Mouse (Mus musculus) midbrain, embryonic 12.5 days (tissue): Measurements from ENCODE around the gene Nek11. TPM values are rescaled to one million over a fixed set of nuclear protein-coding genes. Genes with fewer than 3 reads are reported as not detected.

ENCODE experiments used
- ATAC-seq: fragments of 200-750 bp; cut with Nextera tagmentation; 2 replicates; pipeline ENCODE4 v1.8.0; 2017; ENCODE audit warnings: low read depth, moderate TSS enrichment, moderate library complexity; ENCODE audit not compliant: low FRiP score
- H3K27ac ChIP-seq: fragments of 300-500 bp; sonication (generic); replicated peaks from 2 replicates; pipeline ENCODE4 v1.5.1; 2016; ENCODE audit warnings: mild to moderate bottlenecking
- H3K27me3 ChIP-seq: fragments of 300-500 bp; sonication (generic); 2 replicates; pipeline ENCODE4 v1.6.1; 2016; ENCODE audit warnings: mild to moderate bottlenecking
- H3K36me3 ChIP-seq: fragments of 300-500 bp; sonication (generic); 2 replicates; pipeline ENCODE4 v1.6.1; 2016
- H3K4me1 ChIP-seq: fragments of 300-500 bp; sonication (generic); 2 replicates; pipeline ENCODE4 v1.6.1; 2016
- H3K4me2 ChIP-seq: fragments of 300-500 bp; sonication (generic); replicated peaks from 2 replicates; pipeline ENCODE4 v1.6.1; 2016; ENCODE audit warnings: mild to moderate bottlenecking, moderate library complexity
- H3K4me3 ChIP-seq: fragments of 300-500 bp; sonication (generic); 2 replicates; pipeline ENCODE4 v1.5.1; 2016; ENCODE audit warnings: mild to moderate bottlenecking
- H3K9ac ChIP-seq: fragments of 300-500 bp; sonication (generic); replicated peaks from 2 replicates; pipeline ENCODE4 v1.6.1; 2016; ENCODE audit warnings: mild to moderate bottlenecking, moderate library complexity
- H3K9me3 ChIP-seq: fragments of 300-500 bp; sonication (generic); 2 replicates; pipeline ENCODE4 v1.6.1; 2016; ENCODE audit warnings: mild to moderate bottlenecking
- WGBS: fragments of 180-500 bp; shearing (Covaris S2); methylation state at CpG from one replicate; pipeline ENCODE4 v1.1.7; 2016; 5-methylcytosine and 5-hydroxymethylcytosine counted together
- polyA plus RNA-seq: library from polyadenylated mRNA; unstranded; fragments of >200 nt; fragmentation: Nextera tagmentation; extraction: Ambion mirVana; gene quantifications from 2 replicates; pipeline ENCODE4 v1.2.1, GENCODE M21; 2016

The Nek11 gene
- polyA plus RNA-seq, 1 experiment from 2014 or later, result 1.2 TPM

DNA sequence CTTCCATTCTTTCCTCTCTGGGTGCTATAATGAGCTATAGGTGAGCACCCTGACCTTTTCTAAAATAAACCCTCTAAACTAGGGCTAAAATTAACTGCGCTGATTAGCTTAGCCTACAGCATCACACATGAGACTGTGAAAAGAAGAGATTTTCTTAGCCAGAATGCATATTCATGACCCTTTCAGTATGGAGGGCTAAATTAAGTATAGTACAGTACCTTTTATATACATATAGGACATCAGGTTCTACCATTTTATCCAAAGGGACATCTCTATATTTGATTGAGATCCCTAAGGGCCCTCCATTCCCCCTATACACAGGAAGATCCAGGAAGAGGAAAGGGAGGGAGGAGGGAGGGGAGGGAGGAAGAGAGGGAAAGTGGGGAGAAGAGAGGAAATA is 141.2 kb downstream of the Nek11 start:
- no peaks in the 10 kb centered on the region for H3K27me3 ChIP-seq
- WGBS, result 79% methylated on average over 1 of the region's 1 CpGs
- H3K9ac ChIP-seq, result no peak overlapping the region
- no peak for ATAC-seq
- no peaks in the 10 kb centered on the region for H3K4me1 ChIP-seq
- no peaks in the 10 kb centered on the region for H3K9me3 ChIP-seq
- no peak overlapping the region for H3K27ac ChIP-seq
- H3K36me3 ChIP-seq, result no peaks in the 10 kb centered on the region
- H3K4me2 ChIP-seq, result no peak overlapping the region
- no peak overlapping the region for H3K4me3 ChIP-seq

DNA sequence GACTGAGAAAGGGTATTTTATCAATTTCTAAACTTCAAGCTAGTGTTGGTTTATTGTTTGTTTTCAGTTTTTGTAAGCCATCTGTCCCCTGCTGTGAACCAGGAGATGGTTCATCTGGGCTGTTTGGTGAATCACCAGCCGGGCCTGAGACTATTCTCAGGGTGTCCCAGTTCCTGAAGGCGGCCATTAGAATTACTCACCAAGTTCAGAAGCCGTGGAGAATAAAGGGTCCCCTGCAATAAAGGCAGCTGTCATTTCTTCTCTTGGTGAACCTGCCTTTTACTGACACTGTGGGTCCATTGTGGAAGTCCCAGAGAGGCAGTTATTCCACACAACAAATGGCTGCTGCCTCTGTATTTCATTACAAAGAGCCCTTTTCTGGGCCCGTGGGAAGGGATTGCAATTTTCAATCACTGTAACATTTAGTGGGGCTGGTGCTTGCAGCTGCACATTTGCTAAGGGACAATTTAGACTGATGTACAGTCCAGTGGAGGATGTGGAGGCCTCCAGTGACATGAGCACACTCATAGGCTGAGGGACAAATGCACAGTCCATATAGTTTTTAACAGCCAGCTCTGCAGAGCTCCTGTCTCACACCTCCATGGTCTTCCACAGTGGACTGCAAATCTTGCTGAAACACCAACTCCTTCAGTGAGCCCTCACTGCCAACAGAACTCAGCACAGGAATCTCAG is 142.8 kb downstream of the Nek11 start:
- H3K9ac ChIP-seq, result no peak overlapping the region
- no peaks in the 10 kb centered on the region for H3K4me1 ChIP-seq
- WGBS, result 69% methylated on average over 4 of the region's 4 CpGs
- no peak overlapping the region for H3K4me2 ChIP-seq
- H3K27ac ChIP-seq, result no peak overlapping the region
- H3K27me3 ChIP-seq, result no peaks in the 10 kb centered on the region
- no peaks in the 10 kb centered on the region for H3K36me3 ChIP-seq
- no peak overlapping the region for H3K4me3 ChIP-seq
- no peaks in the 10 kb centered on the region for H3K9me3 ChIP-seq
- ATAC-seq, result no peak

DNA sequence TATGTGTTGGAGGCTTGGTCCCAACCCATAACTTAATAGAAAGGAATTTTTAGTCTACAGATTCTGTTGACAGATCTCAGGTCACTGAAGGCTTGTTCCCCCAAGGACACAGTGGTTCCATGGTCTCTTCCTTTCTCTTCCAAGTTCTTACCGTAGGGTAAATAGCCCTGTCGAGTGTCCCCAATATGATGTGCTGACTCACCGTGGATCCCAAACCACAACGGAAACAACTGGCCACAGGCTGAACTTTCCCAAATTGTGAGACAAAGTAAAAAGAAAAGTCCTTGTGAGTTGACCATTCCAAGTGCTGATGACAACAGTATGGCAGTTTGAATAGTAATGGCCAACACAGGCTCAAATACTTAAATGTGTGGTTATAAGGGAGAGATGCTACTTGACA is 144.1 kb downstream of the Nek11 start:
- WGBS, result 98% methylated on average over 4 of the region's 4 CpGs
- H3K4me3 ChIP-seq, result no peak overlapping the region
- H3K27me3 ChIP-seq, result no peaks in the 10 kb centered on the region
- no peak overlapping the region for H3K27ac ChIP-seq
- H3K9me3 ChIP-seq, result no peaks in the 10 kb centered on the region
- no peak overlapping the region for H3K9ac ChIP-seq
- no peak for ATAC-seq
- no peaks in the 10 kb centered on the region for H3K36me3 ChIP-seq
- no peak overlapping the region for H3K4me2 ChIP-seq
- H3K4me1 ChIP-seq, result no peaks in the 10 kb centered on the region

DNA sequence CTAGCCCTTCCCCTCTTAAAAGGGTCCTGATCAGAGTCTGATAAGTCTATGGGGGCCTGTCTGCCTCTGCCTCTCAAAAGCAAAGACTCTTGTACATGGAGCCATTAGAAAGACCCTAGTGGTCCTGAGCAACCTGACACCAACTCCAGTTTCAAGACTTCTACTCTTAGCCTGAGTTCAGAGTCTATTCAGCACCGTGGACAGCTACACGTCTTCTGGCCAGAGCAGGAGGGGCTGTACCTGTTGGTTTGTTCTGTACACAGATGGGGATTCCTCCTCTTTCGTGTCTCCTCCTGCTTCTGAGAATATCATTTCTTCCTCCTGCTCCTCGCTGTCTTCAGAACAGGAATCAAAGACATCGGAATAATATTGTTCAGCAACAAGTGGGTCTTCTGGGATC is 151.3 kb downstream of the Nek11 start:
- no peaks in the 10 kb centered on the region for H3K4me1 ChIP-seq

DNA sequence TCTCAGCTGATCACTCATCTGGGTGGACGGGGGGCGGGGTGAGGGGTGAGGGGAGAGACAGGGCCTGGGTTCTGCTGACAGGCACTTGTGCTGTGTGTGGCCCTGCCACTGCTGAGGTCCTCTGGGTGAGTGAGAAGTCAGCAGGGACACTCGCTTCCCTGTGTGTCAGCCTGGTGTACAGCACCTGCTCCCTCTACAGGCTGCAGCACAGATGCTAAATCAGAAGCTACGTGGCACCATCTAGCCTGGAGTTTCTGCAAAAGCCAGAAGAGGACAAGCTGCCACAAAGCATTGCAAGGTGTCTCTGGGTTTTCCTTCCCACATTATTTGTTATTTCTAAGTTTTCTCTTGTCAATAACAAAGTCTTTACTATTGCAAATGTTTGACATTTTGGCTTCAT is 180.9 kb downstream of the Nek11 start:
- no peak overlapping the region for H3K27ac ChIP-seq
- whole genome bisulfite sequencing, result 62% methylated on average over 4 of the region's 4 CpGs
- no peak overlapping the region for H3K9ac ChIP-seq
- H3K4me2 ChIP-seq, result no peak overlapping the region
- H3K4me1 ChIP-seq, result no peaks in the 10 kb centered on the region
- no peaks in the 10 kb centered on the region for H3K9me3 ChIP-seq
- H3K36me3 ChIP-seq, result no peaks in the 10 kb centered on the region
- no peaks in the 10 kb centered on the region for H3K27me3 ChIP-seq
- ATAC-seq, result no peak
- H3K4me3 ChIP-seq, result no peak overlapping the region

More for the DNA sequence above, 151.3 kb downstream of the Nek11 start:
- 39% methylated on average over 5 of the region's 5 CpGs for WGBS
- H3K9ac ChIP-seq, result no peak overlapping the region
- ATAC-seq, result no peak
- no peaks in the 10 kb centered on the region for H3K27me3 ChIP-seq
- no peak overlapping the region for H3K4me3 ChIP-seq
- H3K36me3 ChIP-seq, result no peaks in the 10 kb centered on the region
- no peak overlapping the region for H3K4me2 ChIP-seq
- no peak overlapping the region for H3K27ac ChIP-seq
- no peaks in the 10 kb centered on the region for H3K9me3 ChIP-seq

DNA sequence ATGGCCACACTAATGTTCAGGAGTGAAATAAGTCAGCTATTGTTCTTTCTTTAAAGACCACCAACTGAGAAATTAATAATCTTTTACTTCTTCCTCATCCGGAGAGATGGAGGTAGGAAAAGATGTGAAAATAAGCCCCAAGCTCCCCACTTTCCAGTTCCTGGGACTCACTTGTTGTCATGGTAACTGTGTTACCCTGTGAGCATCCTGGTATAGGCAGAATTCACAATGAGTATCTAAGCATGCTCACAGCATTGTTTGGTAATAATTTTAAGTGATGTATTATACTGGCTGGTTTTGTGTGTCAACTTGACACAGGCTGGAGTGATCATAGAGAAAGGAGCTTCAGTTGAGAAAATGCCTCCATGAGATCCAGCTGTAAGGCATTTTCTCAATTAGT is 195.0 kb downstream of the Nek11 start:
- H3K4me2 ChIP-seq, result no peak overlapping the region
- H3K36me3 ChIP-seq, result no peaks in the 10 kb centered on the region
- no peak overlapping the region for H3K4me3 ChIP-seq
- H3K27ac ChIP-seq, result no peak overlapping the region
- 41% methylated on average over 1 of the region's 1 CpGs for WGBS
- no peak overlapping the region for H3K9ac ChIP-seq
- H3K4me1 ChIP-seq, result no peaks in the 10 kb centered on the region
- no peak for ATAC-seq
- H3K9me3 ChIP-seq, result no peaks in the 10 kb centered on the region
- no peaks in the 10 kb centered on the region for H3K27me3 ChIP-seq

DNA sequence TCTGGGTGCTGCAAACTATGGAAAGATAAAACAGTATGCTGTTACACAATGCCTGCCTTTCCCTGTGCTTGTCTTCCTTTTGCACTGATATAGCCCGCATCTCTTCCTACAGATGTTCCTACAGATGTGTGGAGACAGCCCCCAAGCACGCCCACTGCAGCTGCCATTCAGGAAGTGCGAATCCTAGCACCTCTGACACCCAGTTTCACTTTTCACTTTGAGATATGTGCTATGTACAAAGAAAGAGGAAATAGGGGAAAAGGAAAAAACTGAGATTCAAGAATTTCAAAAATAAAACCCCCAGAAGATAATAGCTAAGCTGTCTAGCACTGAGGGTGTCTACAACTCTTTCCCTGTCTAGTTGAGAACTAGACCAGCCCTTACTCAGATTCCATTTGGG is 208.6 kb downstream of the Nek11 start:
- no peaks in the 10 kb centered on the region for H3K27me3 ChIP-seq
- H3K4me3 ChIP-seq, result no peak overlapping the region
- WGBS, result 84% methylated on average over 3 of the region's 3 CpGs
- H3K9me3 ChIP-seq, result no peaks in the 10 kb centered on the region
- H3K9ac ChIP-seq, result no peak overlapping the region
- H3K4me2 ChIP-seq, result no peak overlapping the region
- H3K36me3 ChIP-seq, result no peaks in the 10 kb centered on the region
- no peaks in the 10 kb centered on the region for H3K4me1 ChIP-seq
- no peak for ATAC-seq
- H3K27ac ChIP-seq, result no peak overlapping the region

- Histone ChIP-seq H3K9me3 (no peaks in the 10 kb centered on the region), H3K36me3 (no peaks in the 10 kb centered on the region), H3K4me1 (no peaks in the 10 kb centered on the region), H3K27ac (no peak overlapping the region), H3K27me3 (no peaks in the 10 kb centered on the region), H3K4me3 (no peak overlapping the region), H3K9ac (no peak overlapping the region), H3K4me2 (no peak overlapping the region)
- ATAC-seq, result no peak
- 96% methylated on average over 3 of the region's 3 CpGs for WGBS
Measured at GRCm38 (mm10) chr9:105182392-105182791, 212.9 kb downstream of the Nek11 start.

DNA sequence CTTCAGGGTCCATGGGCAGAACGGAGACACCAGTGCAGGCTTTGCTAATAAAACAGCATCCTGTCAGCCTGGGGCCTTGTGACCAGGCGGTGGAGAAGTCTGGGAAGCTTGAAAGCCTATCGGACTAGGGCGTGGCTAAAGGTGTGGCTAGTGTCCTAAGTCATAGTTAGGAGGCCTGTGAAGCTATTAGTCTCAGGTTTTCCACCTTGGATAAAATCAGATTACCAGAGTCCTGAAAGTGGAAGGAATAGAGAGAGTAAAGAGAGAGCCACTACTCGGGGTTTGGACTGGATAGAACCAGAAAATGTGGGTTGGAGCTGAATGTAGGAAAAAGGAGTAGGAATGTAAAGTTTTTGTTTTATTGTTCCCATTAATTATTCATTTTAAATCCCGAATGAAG is 250.3 kb downstream of the Nek11 start, which contains the start of gene 1700080E11Rik:
1700080E11Rik (minus strand) TSS at position 101 of the 400 bp plus-strand sequence.
- H3K36me3 ChIP-seq, result no peaks in the 10 kb centered on the region
- H3K9me3 ChIP-seq, result no peaks in the 10 kb centered on the region
- ATAC-seq, result no peak
- H3K4me2 ChIP-seq, result no peak within 1 kb of the TSS
- no peak within 1 kb of the TSS for H3K9ac ChIP-seq
- WGBS, result 86% methylated on average over 6 of the region's 6 CpGs
- no peaks in the 10 kb centered on the region for H3K27me3 ChIP-seq
- no peaks in the 10 kb centered on the region for H3K4me1 ChIP-seq
- no peak within 1 kb of the TSS for H3K4me3 ChIP-seq
- no peak within 1 kb of the TSS for H3K27ac ChIP-seq

- 81% methylated on average over 6 of the region's 6 CpGs for WGBS
Measured at GRCm38 (mm10) chr9:105139204-105139603, 256.1 kb downstream of the Nek11 start.

DNA sequence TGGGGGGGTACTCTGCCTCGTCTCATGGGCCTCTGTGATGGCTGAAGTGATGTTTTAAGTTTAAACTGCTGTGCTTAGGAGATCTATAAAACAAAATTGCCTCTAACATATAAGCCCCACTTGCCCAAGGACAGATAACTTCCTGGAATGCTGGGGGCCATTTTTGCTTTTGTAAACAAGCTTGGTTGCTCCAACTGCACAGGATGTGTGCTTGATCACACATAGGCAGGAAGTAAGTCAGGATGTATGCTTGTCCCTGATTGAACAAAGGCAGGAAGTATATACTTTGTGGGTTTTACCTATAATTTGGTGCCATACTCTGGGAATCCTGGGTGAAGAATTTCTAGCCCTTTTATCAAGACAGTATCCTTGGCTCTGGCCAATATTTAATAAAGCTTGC is 258.9 kb downstream of the Nek11 start:
- H3K4me3 ChIP-seq, result no peak overlapping the region
- no peak overlapping the region for H3K27ac ChIP-seq
- H3K9ac ChIP-seq, result no peak overlapping the region
- no peaks in the 10 kb centered on the region for H3K9me3 ChIP-seq
- WGBS, result 17% methylated on average over 1 of the region's 1 CpGs
- H3K36me3 ChIP-seq, result no peaks in the 10 kb centered on the region
- ATAC-seq, result no peak
- peaks cover 3% of the 10 kb centered on the region; the same call in 1 of the 2 replicates for H3K4me1 ChIP-seq
- no peaks in the 10 kb centered on the region for H3K27me3 ChIP-seq
- no peak overlapping the region for H3K4me2 ChIP-seq

More at GRCm38 (mm10) chr9:105139204-105139603, 256.1 kb downstream of the Nek11 start:
- no peak overlapping the region for H3K4me2 ChIP-seq
- no peaks in the 10 kb centered on the region for H3K9me3 ChIP-seq
- no peaks in the 10 kb centered on the region for H3K27me3 ChIP-seq
- no peak overlapping the region for H3K4me3 ChIP-seq
- H3K9ac ChIP-seq, result no peak overlapping the region
- H3K27ac ChIP-seq, result no peak overlapping the region
- no peak for ATAC-seq
- H3K36me3 ChIP-seq, result no peaks in the 10 kb centered on the region
- H3K4me1 ChIP-seq, result no peaks in the 10 kb centered on the region

DNA sequence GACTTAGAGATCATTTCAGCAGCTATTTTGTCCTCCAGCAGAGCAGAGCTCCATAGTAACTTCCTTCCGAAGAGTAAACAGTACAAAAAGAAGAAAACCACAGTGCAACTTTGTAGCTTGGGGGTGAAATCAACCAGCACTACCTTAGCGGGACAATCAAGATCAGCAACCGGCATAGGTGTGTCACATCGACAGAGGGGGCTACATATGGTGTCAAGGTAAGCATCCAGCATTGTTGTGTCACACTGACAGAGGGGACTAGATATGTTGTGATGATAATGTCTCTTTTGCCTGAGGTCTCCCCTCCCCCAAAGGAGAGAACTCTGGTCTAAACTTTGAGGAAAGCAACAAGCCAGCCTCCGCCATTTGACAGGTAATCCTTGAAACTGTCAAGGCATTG is 260.8 kb downstream of the Nek11 start:
- WGBS, result 86% methylated on average over 5 of the region's 5 CpGs
- H3K36me3 ChIP-seq, result no peaks in the 10 kb centered on the region
- no peak for ATAC-seq
- H3K9me3 ChIP-seq, result no peaks in the 10 kb centered on the region
- no peak overlapping the region for H3K4me3 ChIP-seq
- no peak overlapping the region for H3K27ac ChIP-seq
- H3K9ac ChIP-seq, result no peak overlapping the region
- no peak overlapping the region for H3K4me2 ChIP-seq
- H3K27me3 ChIP-seq, result no peaks in the 10 kb centered on the region
- H3K4me1 ChIP-seq, result peaks cover 10% of the 10 kb centered on the region; the same call in 1 of the 2 replicates

DNA sequence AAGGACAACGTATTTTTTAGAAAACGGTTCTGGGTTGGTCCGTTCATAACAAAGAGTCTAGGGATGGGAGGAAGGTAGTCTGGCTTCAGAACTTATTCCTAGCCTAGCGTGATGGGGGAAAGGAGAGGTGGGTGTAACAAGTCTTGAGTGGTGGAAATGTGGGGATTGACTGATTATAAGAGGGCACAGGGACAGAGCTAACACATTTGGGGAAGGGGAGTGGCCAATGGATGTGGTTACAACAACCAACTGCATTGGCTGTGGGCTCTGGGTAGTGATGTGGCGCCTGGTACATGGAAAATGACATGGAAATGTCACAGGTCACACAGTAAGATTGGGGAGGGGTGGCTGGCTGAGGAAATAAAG is 263.3 kb downstream of the Nek11 start:
- WGBS, result 28% methylated on average over 5 of the region's 5 CpGs
- ATAC-seq, result peak; percentile 44; the same call in 1 of the 2 replicates
- peak overlapping the region; percentile 90 for H3K27ac ChIP-seq
- H3K4me1 ChIP-seq, result peaks cover 10% of the 10 kb centered on the region; the same call in 1 of the 2 replicates
- H3K36me3 ChIP-seq, result no peaks in the 10 kb centered on the region
- peak overlapping the region; percentile 84 for H3K4me2 ChIP-seq
- peak overlapping the region; percentile 76 for H3K9ac ChIP-seq
- peak overlapping the region; percentile 76 for H3K4me3 ChIP-seq
- H3K9me3 ChIP-seq, result no peaks in the 10 kb centered on the region
- no peaks in the 10 kb centered on the region for H3K27me3 ChIP-seq
